Comparison of ENCODE assay signal across 8 mouse cellular contexts in genomic region chr15:9435534-9436180, GRCm38 (mm10). TPM values are rescaled to one million over a fixed set of nuclear protein-coding genes. Genes with fewer than 3 reads are reported as not detected.
DNase-seq lines count a peak whose midpoint lies in the region; ATAC-seq lines count a peak whose summit lies in the region.

TSS of gene Capsl (plus strand) at chr15:9436028.

- H3K36me3 ChIP-seq in forebrain, embryonic 13.5 days (ENCODE audit: poor library complexity, severe bottlenecking) = no peaks in the 10 kb centered on the region
- no peaks in the 10 kb centered on the region for H3K36me3 ChIP-seq in intestine, embryonic 16.5 days (ENCODE audit: control insufficient read depth, insufficient read depth, low read length)

- DNase-seq in B cell, adult 2 months = peak; percentile 23 to 36
- DNase-seq in R1 (ENCODE audit: low read depth, low spot score) = peak; percentile 99
- peak; percentile 5 to 73 for DNase-seq in left cerebral cortex, adult 9 months (ENCODE audit: low spot score in 2 of 2)
- DNase-seq in lung, postnatal 36 days = peak; percentile 92
- peak; percentile 82 to 88 for DNase-seq in right cerebral cortex, postnatal 10 days (ENCODE audit: low spot score in 2 of 2)
- no peak for DNase-seq in MN1 (ENCODE audit: low spot score)

- H3K9ac ChIP-seq in forebrain, embryonic 13.5 days = no peak within 1 kb of the TSS
- H3K9ac ChIP-seq in intestine, embryonic 16.5 days (ENCODE audit: low read depth, low read length) = no peak within 1 kb of the TSS

- WGBS in forebrain, embryonic 13.5 days = 57% methylated on average over 12 of the region's 12 CpGs
- WGBS in intestine, embryonic 16.5 days = 36% methylated on average over 12 of the region's 12 CpGs

- H3K27ac ChIP-seq in forebrain, embryonic 13.5 days = no peak within 1 kb of the TSS
- no peak within 1 kb of the TSS for H3K27ac ChIP-seq in intestine, embryonic 16.5 days (ENCODE audit: low read length)

- ATAC-seq in forebrain, embryonic 13.5 days = peak; percentile 81
- peak; percentile 100 for ATAC-seq in intestine, embryonic 16.5 days

- H3K4me1 ChIP-seq in forebrain, embryonic 13.5 days = no peaks in the 10 kb centered on the region
- no peaks in the 10 kb centered on the region for H3K4me1 ChIP-seq in intestine, embryonic 16.5 days (ENCODE audit: control insufficient read depth, insufficient read depth, low read length)

- no peaks in the 10 kb centered on the region for H3K9me3 ChIP-seq in forebrain, embryonic 13.5 days (replicated peaks)
- H3K9me3 ChIP-seq in intestine, embryonic 16.5 days (ENCODE audit: control insufficient read depth, low read length) = no peaks in the 10 kb centered on the region

- no peak within 1 kb of the TSS for H3K4me3 ChIP-seq in forebrain, embryonic 13.5 days
- peak within 1 kb of the TSS; percentile 27 for H3K4me3 ChIP-seq in intestine, embryonic 16.5 days (ENCODE audit: low read length)

- H3K27me3 ChIP-seq in forebrain, embryonic 13.5 days = no peaks in the 10 kb centered on the region
- no peaks in the 10 kb centered on the region for H3K27me3 ChIP-seq in intestine, embryonic 16.5 days (replicated peaks; ENCODE audit: control insufficient read depth, insufficient read depth, low read length)

- H3K4me2 ChIP-seq in forebrain, embryonic 13.5 days = no peak within 1 kb of the TSS
- H3K4me2 ChIP-seq in intestine, embryonic 16.5 days (ENCODE audit: low read depth, low read length) = peak within 1 kb of the TSS; percentile 31

RNA-seq across cellular contexts. Expression of gene Capsl, which starts in this region (rescaled TPM):
- polyA plus RNA-seq in forebrain, embryonic 13.5 days (2015; fragmentation: Nextera tagmentation; extraction: Ambion mirVana) = 1.2 and 2.3 TPM in 2 replicates
- polyA plus RNA-seq in intestine, embryonic 16.5 days (2015; fragmentation: Nextera tagmentation; extraction: Ambion mirVana) = 3.6 and 4.0 TPM in 2 replicates
